ENCODE assay signal across 32 mouse cellular contexts in genomic region chr1:66364386-66364785, GRCm38 (mm10).
"Had no signal": no experiment of that assay in that cellular context is flagged by ENCODE, and none has a peak within 500 bp of the region (broad histone marks: within the 10 kb centered on the region; RNA-seq: fewer than 3 reads in every experiment).

No protein-coding gene starts in this region.

- H3K36me3 ChIP-seq: limb, embryonic 10.5 days; limb, embryonic 12.5 days; limb, embryonic 13.5 days; limb, embryonic 15.5 days; liver, embryonic 12.5 days; liver, embryonic 13.5 days; liver, embryonic 15.5 days; lung, embryonic 15.5 days had no signal

- H3K9ac ChIP-seq: limb, embryonic 12.5 days; limb, embryonic 13.5 days; limb, embryonic 15.5 days; liver, embryonic 12.5 days; liver, embryonic 13.5 days; liver, embryonic 14.5 days; liver, embryonic 15.5 days; liver, postnatal 0 days; lung, embryonic 14.5 days; lung, embryonic 15.5 days; midbrain, embryonic 12.5 days; midbrain, embryonic 13.5 days; midbrain, embryonic 15.5 days had no signal

- H3K27me3 ChIP-seq: limb, embryonic 12.5 days; limb, embryonic 13.5 days; limb, embryonic 15.5 days; liver, embryonic 12.5 days; liver, embryonic 13.5 days; liver, embryonic 15.5 days; lung, embryonic 15.5 days; megakaryocyte, embryonic 14.5 days; midbrain, embryonic 12.5 days; midbrain, embryonic 13.5 days; midbrain, embryonic 15.5 days had no signal

- H3K4me2 ChIP-seq: limb, embryonic 12.5 days; limb, embryonic 13.5 days; limb, embryonic 15.5 days; liver, embryonic 11.5 days; liver, embryonic 12.5 days; liver, embryonic 13.5 days; liver, embryonic 15.5 days; lung, embryonic 14.5 days; lung, embryonic 15.5 days; midbrain, embryonic 11.5 days; midbrain, embryonic 12.5 days; midbrain, embryonic 13.5 days; midbrain, embryonic 15.5 days had no signal

- DNase-seq: left cerebral cortex, postnatal 4 days; liver; liver, embryonic 13.5 days; liver, postnatal 0 days; lung, adult 18-20 months; lung, adult 2 months; lung, embryonic 14.5 days; lung, postnatal 10 days; lung, postnatal 14 days; lung, postnatal 36 days; lung, postnatal 4 days; midbrain, embryonic 14.5 days had no signal

- H3K9me3 ChIP-seq: limb, embryonic 10.5 days; limb, embryonic 12.5 days; limb, embryonic 13.5 days; limb, embryonic 15.5 days; liver, embryonic 12.5 days; liver, embryonic 13.5 days; liver, embryonic 15.5 days; lung, embryonic 15.5 days; midbrain, embryonic 10.5 days; midbrain, embryonic 12.5 days; midbrain, embryonic 13.5 days; midbrain, embryonic 15.5 days had no signal

- H3K27ac ChIP-seq: left cerebral cortex, adult 2 months; limb, embryonic 10.5 days; limb, embryonic 12.5 days; limb, embryonic 13.5 days; limb, embryonic 15.5 days; liver, embryonic 12.5 days; liver, embryonic 13.5 days; liver, embryonic 14.5 days; liver, embryonic 15.5 days; lung, embryonic 15.5 days; macrophage; midbrain, embryonic 10.5 days; midbrain, embryonic 12.5 days; midbrain, embryonic 13.5 days; midbrain, embryonic 15.5 days had no signal

- H3K4me3 ChIP-seq: left cerebral cortex, adult 2 months; limb, embryonic 10.5 days; limb, embryonic 12.5 days; limb, embryonic 13.5 days; limb, embryonic 15.5 days; liver, embryonic 12.5 days; liver, embryonic 13.5 days; liver, embryonic 15.5 days; lung, embryonic 15.5 days; megakaryocyte, embryonic 14.5 days; midbrain, embryonic 10.5 days; midbrain, embryonic 12.5 days; midbrain, embryonic 13.5 days; midbrain, embryonic 15.5 days; myocyte had no signal

- H3K4me1 ChIP-seq: limb, embryonic 10.5 days; limb, embryonic 12.5 days; limb, embryonic 15.5 days; liver, embryonic 12.5 days; liver, embryonic 13.5 days; liver, embryonic 15.5 days; lung, embryonic 15.5 days; megakaryocyte, embryonic 14.5 days; midbrain, embryonic 10.5 days had no signal

- ATAC-seq: liver, embryonic 12.5 days; liver, postnatal 0 days; lung, postnatal 0 days; midbrain, embryonic 13.5 days; midbrain, embryonic 15.5 days; midbrain, embryonic 16.5 days had no signal
